Mouse (Mus musculus): ENCODE measurements at regions not wholly inside any gene's neighbourhood (a gene's known extent, or its start where the extent isn't known, plus 50 kb on each side); places are given as distances from the start of the nearest gene placed in this dataset.

DNA sequence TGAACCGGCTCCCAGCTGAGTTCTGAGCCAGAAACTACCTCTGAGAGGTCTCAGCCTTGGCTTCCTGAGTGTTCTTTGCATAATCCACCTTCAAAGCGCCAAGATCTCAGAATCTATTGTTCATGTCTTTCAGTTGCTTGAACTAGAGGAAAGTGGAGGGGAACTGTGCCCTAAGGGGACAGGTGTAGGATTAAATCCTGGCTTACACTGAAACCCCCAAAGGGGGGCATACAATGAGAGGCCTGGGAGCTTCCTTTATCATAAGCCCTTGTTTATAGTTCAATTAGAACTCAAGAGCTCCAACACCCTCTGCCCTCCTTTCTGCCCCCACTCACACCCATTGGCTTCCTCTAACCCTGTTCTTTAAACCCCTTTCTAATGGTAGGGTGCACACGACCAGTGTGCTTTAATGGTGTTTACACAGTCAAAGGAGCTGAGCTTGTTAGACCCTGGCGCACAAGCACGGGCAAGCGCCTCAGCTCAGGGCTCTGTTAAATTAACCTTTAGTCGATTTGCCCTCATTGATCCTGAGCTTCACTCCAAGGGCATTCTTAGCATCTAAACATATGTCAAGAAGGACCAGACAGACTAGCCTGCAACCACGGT, 81.2 kb upstream of the Zfp644 start:
- no peak for TF ChIP-seq POLR2A (IDR thresholded peaks at IDR 0.05; ENCODE audit: low read depth, low read length)
- TF ChIP-seq CTCF (IDR thresholded peaks at IDR 0.05; ENCODE audit: borderline replicate concordance, insufficient read depth, low read length) = no peak
